Mouse (Mus musculus) forebrain, embryonic 12.5 days (tissue): ENCODE measurements at regions not wholly inside any gene's neighbourhood (a gene's known extent, or its start where the extent isn't known, plus 50 kb on each side); places are given as distances from the start of the nearest gene placed in this dataset.

ENCODE experiments used
- ATAC-seq: fragments of 200-750 bp; cut with Nextera tagmentation; 2 replicates; pipeline ENCODE4 v1.8.0; 2017; ENCODE audit warnings: moderate TSS enrichment; ENCODE audit not compliant: low FRiP score
- H3K27ac ChIP-seq: fragments of 300-500 bp; sonication (generic); 2 replicates; pipeline ENCODE4 v1.5.1; 2016; ENCODE audit warnings: mild to moderate bottlenecking
- H3K27me3 ChIP-seq: fragments of 300-500 bp; sonication (generic); 2 replicates; pipeline ENCODE4 v1.6.1; 2016; ENCODE audit warnings: mild to moderate bottlenecking
- H3K36me3 ChIP-seq: fragments of 300-500 bp; sonication (generic); replicated peaks from 2 replicates; pipeline ENCODE4 v1.6.1; 2016; ENCODE audit warnings: mild to moderate bottlenecking
- H3K4me1 ChIP-seq: fragments of 300-500 bp; sonication (generic); 2 replicates; pipeline ENCODE4 v1.6.1; 2016
- H3K4me2 ChIP-seq: fragments of 300-500 bp; sonication (generic); 2 replicates; pipeline ENCODE4 v1.6.1; 2016; ENCODE audit warnings: mild to moderate bottlenecking, moderate library complexity
- H3K4me3 ChIP-seq: fragments of 300-500 bp; sonication (generic); replicated peaks from 2 replicates; pipeline ENCODE4 v1.5.1; 2016; ENCODE audit warnings: mild to moderate bottlenecking
- H3K9ac ChIP-seq: fragments of 300-500 bp; sonication (generic); 2 replicates; pipeline ENCODE4 v1.6.1; 2016; ENCODE audit warnings: mild to moderate bottlenecking
- H3K9me3 ChIP-seq: fragments of 300-500 bp; sonication (generic); 2 replicates; pipeline ENCODE4 v1.6.1; 2016
- WGBS: fragments of 180-500 bp; shearing (Covaris S2); methylation state at CpG from one replicate; pipeline ENCODE4 v1.1.7; 2016; 5-methylcytosine and 5-hydroxymethylcytosine counted together

DNA sequence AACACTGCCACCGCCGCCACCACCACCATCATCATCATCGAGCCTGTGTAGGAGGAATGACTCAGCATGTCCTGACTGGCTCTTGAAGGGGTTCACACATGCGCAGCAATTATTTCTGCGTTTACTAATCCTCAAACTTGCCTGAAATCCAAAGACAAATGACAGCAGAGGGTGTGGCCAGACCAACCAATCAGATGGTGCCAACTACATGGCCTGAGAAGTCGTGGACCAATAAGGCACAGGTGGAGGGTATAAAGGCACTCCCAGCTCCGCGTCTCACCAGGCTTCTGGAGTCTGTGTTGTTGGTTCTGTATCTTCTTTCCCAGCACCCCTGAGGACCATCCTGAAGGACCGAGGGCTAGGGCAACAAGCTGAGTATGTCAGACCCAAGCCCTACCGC is 123.1 kb upstream of the Eomes start:
- Histone ChIP-seq H3K27me3 (no peaks in the 10 kb centered on the region), H3K4me2 (no peak overlapping the region), H3K9ac (no peak overlapping the region), H3K4me1 (no peaks in the 10 kb centered on the region), H3K36me3 (no peaks in the 10 kb centered on the region), H3K4me3 (no peak overlapping the region), H3K27ac (no peak overlapping the region), H3K9me3 (0 out of 2 replicates have a peak, but pooled peaks cover 6% of the 10 kb centered on the region)
- WGBS, result 93% methylated on average over 10 of the region's 10 CpGs
- no peak for ATAC-seq

DNA sequence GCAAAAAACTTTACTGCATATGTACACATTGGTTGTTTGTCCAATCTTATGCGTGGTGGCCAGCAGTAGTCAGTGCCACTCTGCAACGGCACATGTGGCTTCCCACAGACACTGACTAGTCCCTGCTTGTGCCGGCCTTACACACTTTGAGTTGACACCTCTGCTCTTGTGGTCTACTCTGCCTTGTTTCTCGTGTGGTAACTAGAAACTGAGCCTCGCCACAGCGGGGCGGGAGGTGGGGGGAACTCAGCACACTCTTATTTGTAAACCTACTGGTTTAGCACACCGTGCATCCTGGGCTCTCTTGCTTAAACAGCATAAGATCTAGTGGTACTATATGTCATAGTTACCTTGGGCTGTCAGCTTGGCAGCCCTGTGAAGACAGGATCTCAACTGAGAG is 120.6 kb upstream of the Eomes start:
- H3K4me3 ChIP-seq, result no peak overlapping the region
- no peaks in the 10 kb centered on the region for H3K9me3 ChIP-seq
- H3K9ac ChIP-seq, result no peak overlapping the region
- no peaks in the 10 kb centered on the region for H3K36me3 ChIP-seq
- no peaks in the 10 kb centered on the region for H3K4me1 ChIP-seq
- 90% methylated on average over 8 of the region's 8 CpGs for WGBS
- ATAC-seq, result no peak
- H3K27me3 ChIP-seq, result no peaks in the 10 kb centered on the region
- no peak overlapping the region for H3K27ac ChIP-seq
- H3K4me2 ChIP-seq, result no peak overlapping the region

DNA sequence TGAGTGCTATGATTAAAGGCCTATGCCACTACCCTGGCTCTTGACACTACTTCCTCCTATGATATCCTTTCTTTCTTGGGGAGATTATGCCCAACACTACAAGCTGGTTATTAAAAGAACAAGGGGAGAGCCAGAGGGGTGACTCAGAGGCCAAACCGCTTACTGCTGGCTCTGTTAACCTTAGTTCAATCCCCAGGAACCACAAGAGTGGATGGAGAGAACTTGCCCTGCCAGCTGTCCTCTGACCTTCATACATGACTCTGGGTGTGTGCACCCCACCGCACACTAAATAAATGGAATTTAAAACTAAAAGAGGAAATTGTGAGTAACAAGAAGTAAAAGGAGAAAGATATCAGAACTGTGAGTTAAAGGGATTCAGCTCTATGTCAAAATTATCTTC is 114.1 kb upstream of the Eomes start:
- Histone ChIP-seq H3K27me3 (no peaks in the 10 kb centered on the region), H3K9ac (no peak overlapping the region), H3K27ac (no peak overlapping the region), H3K4me2 (no peak overlapping the region), H3K36me3 (no peaks in the 10 kb centered on the region), H3K4me1 (no peaks in the 10 kb centered on the region), H3K9me3 (no peaks in the 10 kb centered on the region), H3K4me3 (no peak overlapping the region)
- ATAC-seq, result no peak
- WGBS, result 94% methylated on average over 2 of the region's 2 CpGs

DNA sequence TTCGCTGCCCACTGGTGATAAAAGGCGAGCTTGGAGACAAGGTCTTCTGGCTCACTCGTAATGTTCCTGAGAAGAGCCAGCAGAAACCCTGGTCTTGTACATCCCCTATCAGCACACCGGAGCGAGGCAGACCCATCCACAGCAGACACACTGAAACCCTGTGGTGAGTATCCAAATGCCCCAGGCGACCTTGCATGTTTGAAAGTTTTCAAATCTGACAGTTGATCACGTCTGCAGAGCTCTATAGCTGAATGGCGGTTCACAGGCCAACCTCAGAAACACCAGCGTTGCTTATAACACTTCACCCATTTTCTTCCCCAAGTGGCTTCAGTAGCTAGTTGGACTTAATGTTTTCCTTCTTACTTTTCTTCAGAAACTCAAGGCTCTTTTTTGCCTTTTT is 112.6 kb upstream of the Eomes start:
- Histone ChIP-seq H3K27ac (no peak overlapping the region), H3K9ac (no peak overlapping the region), H3K27me3 (no peaks in the 10 kb centered on the region), H3K4me2 (no peak overlapping the region), H3K9me3 (no peaks in the 10 kb centered on the region), H3K36me3 (no peaks in the 10 kb centered on the region), H3K4me1 (no peaks in the 10 kb centered on the region), H3K4me3 (no peak overlapping the region)
- ATAC-seq, result no peak
- 88% methylated on average over 9 of the region's 9 CpGs for WGBS

DNA sequence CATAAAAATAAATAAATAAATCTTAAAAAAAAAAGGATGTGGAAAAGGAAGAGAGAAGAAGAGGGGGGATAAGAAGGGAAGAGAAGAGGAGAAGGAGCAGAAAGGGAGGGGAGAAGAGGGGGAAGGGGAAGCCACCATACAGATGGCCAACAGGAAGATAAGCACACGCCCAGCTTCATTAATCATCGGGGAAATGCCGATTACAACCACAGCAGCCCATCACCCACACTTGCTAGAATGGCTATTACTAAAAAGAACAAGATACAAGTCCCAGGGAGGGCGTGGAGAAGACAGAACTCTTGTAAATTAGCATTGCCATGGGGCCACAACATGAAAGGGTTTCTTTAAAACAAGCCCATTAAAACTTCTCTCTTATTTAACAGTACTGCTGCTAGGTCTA is 110.7 kb upstream of the Eomes start:
- WGBS, result 88% methylated on average over 4 of the region's 4 CpGs
- no peak overlapping the region for H3K27ac ChIP-seq
- H3K27me3 ChIP-seq, result no peaks in the 10 kb centered on the region
- no peak for ATAC-seq
- H3K4me3 ChIP-seq, result no peak overlapping the region
- H3K9me3 ChIP-seq, result no peaks in the 10 kb centered on the region
- H3K4me2 ChIP-seq, result no peak overlapping the region
- H3K4me1 ChIP-seq, result no peaks in the 10 kb centered on the region
- no peak overlapping the region for H3K9ac ChIP-seq
- no peaks in the 10 kb centered on the region for H3K36me3 ChIP-seq

DNA sequence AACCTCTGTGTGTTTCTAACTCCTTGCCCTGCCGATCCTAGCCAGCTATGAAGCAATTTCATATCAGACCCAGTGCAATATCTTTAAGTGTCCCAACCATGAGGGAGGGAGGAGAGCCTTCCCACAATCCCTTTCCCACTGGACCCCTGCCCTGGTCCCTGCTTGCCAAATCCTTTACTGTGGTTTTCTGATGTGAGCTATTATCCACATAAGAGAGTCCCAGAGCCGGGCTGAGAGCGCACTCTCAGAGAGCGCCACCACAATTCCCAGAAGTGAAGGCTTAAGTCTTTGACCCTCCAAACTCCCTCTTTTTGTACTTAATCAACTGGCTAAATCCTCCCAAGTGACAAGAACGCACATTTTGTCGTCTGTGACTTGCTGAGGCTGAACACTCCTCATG is 107.4 kb upstream of the Eomes start:
- WGBS, result 67% methylated on average over 6 of the region's 6 CpGs
- no peaks in the 10 kb centered on the region for H3K27me3 ChIP-seq
- no peak overlapping the region for H3K27ac ChIP-seq
- no peaks in the 10 kb centered on the region for H3K9me3 ChIP-seq
- H3K36me3 ChIP-seq, result no peaks in the 10 kb centered on the region
- ATAC-seq, result no peak
- H3K4me3 ChIP-seq, result no peak overlapping the region
- H3K9ac ChIP-seq, result no peak overlapping the region
- no peaks in the 10 kb centered on the region for H3K4me1 ChIP-seq
- H3K4me2 ChIP-seq, result no peak overlapping the region

DNA sequence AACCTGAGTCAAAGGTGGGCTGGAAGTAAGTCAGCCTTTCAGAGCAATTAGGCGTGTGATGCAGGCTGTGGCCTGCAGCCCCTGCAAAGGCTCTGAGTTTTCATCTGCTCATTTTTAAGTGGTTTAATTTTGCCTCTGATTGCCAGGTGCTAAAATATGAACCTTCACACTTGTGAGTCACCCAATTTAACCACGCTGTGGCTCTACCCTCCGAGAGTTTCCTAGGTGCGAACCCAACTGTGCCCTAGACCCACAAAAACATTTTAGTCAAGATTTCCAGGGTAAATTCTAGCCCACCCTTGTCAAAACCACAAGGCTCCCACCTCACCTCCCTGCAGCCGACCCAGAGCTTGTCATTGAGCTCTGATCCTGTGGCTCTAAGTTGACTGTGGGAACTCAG is 103.3 kb upstream of the Eomes start:
- no peak overlapping the region for H3K4me2 ChIP-seq
- no peak for ATAC-seq
- no peaks in the 10 kb centered on the region for H3K27me3 ChIP-seq
- H3K4me1 ChIP-seq, result no peaks in the 10 kb centered on the region
- no peak overlapping the region for H3K27ac ChIP-seq
- no peaks in the 10 kb centered on the region for H3K9me3 ChIP-seq
- WGBS, result 87% methylated on average over 5 of the region's 5 CpGs
- no peaks in the 10 kb centered on the region for H3K36me3 ChIP-seq
- no peak overlapping the region for H3K9ac ChIP-seq
- H3K4me3 ChIP-seq, result no peak overlapping the region

DNA sequence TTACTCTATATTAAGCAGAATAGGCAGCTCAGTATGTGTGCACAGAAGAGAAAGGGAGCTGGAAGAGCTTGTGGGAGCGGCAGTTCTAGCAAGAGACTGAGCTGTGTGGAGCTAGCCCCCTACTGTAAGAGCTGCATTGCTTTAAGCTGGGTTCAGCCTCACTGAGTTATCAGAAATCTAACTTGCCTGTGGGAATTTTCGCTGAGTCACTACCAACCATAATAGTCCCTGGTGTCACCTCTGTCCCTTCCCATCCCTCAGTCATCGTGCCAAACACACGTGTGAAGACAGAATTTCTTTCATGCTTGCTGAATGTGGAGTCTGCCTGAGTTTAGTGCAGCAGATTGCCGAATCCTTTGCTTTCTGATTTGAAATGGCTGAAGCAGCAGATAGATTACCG is 99.0 kb upstream of the Eomes start:
- H3K4me1 ChIP-seq, result no peaks in the 10 kb centered on the region
- no peaks in the 10 kb centered on the region for H3K27me3 ChIP-seq
- no peaks in the 10 kb centered on the region for H3K9me3 ChIP-seq
- H3K4me3 ChIP-seq, result no peak overlapping the region
- no peaks in the 10 kb centered on the region for H3K36me3 ChIP-seq
- H3K27ac ChIP-seq, result no peak overlapping the region
- 32% methylated on average over 6 of the region's 6 CpGs for WGBS
- H3K4me2 ChIP-seq, result no peak overlapping the region
- H3K9ac ChIP-seq, result no peak overlapping the region
- no peak for ATAC-seq

DNA sequence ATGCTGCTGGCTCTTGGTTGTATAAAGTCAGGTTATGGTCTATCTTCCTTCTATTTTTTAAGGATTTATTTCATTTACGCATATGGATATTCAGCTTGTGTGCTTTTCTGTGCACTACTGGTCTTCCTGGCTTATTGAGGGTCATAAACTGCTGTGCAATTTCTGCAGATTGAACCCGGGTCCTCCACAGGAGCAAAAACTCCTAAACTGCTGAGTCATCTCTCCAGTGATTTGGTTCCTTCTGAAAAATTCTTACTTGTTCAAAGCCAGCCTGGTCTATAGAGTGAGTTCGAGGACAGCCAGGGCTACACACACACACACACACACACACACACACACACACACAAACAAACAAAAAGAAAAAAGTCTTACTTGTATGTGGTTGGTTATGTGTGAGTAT is 95.5 kb upstream of the Eomes start:
- no peak overlapping the region for H3K9ac ChIP-seq
- 92% methylated on average over 3 of the region's 3 CpGs for WGBS
- H3K4me1 ChIP-seq, result no peaks in the 10 kb centered on the region
- H3K4me2 ChIP-seq, result no peak overlapping the region
- no peak overlapping the region for H3K27ac ChIP-seq
- peaks cover 6% of the 10 kb centered on the region; the same call in 1 of the 2 replicates for H3K27me3 ChIP-seq
- no peak overlapping the region for H3K4me3 ChIP-seq
- ATAC-seq, result no peak
- no peaks in the 10 kb centered on the region for H3K9me3 ChIP-seq
- H3K36me3 ChIP-seq, result no peaks in the 10 kb centered on the region

DNA sequence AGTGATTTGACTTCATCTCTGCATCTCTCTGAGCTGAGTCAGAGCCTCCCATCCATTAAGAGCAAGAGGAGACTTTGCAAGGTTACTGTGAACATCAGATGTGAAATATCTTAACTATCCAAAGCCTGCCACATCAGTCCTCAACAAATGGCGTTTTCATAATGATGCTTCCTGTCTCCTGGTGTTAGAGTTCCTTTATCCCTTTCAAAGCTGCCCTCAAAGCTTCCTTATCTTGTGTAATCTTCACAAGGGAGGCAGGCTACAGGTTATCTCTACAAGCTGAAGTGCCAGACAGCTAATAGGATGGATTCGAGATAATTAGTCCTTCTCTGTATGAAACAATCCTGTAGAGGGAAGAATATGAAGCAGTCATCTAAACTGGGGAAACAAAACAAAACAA is 93.4 kb upstream of the Eomes start:
- Histone ChIP-seq H3K27ac (no peak overlapping the region), H3K4me1 (peaks cover 5% of the 10 kb centered on the region), H3K4me2 (no peak overlapping the region), H3K27me3 (peaks cover 24% of the 10 kb centered on the region), H3K9ac (no peak overlapping the region), H3K36me3 (no peaks in the 10 kb centered on the region), H3K9me3 (no peaks in the 10 kb centered on the region), H3K4me3 (no peak overlapping the region)
- ATAC-seq, result no peak
- WGBS, result 51% methylated on average over 2 of the region's 2 CpGs

DNA sequence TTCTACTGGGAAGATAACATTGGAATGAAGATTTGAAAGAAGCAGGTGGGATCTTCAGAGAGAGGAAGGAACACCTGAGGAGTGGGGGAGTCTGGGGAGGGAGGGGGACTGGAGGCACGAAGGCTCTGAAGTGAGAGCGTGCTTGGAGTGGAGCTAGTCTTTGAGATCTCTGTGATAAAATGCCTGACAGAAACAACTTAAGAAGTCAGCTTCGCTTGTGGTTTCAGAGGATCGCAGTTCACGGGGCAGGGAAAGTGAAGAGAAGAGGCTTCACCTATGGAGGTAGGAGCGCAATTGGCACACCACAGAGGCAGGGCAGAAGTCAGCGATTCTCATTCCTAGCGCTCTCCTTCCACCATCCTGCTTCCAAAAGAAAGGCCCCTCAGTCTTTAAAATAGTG is 90.4 kb upstream of the Eomes start:
- no peak for ATAC-seq
- no peaks in the 10 kb centered on the region for H3K9me3 ChIP-seq
- H3K27me3 ChIP-seq, result peaks cover 36% of the 10 kb centered on the region
- no peak overlapping the region for H3K4me3 ChIP-seq
- H3K9ac ChIP-seq, result no peak overlapping the region
- no peaks in the 10 kb centered on the region for H3K36me3 ChIP-seq
- WGBS, result 55% methylated on average over 8 of the region's 8 CpGs
- H3K27ac ChIP-seq, result no peak overlapping the region
- H3K4me2 ChIP-seq, result no peak overlapping the region
- H3K4me1 ChIP-seq, result peaks cover 10% of the 10 kb centered on the region

DNA sequence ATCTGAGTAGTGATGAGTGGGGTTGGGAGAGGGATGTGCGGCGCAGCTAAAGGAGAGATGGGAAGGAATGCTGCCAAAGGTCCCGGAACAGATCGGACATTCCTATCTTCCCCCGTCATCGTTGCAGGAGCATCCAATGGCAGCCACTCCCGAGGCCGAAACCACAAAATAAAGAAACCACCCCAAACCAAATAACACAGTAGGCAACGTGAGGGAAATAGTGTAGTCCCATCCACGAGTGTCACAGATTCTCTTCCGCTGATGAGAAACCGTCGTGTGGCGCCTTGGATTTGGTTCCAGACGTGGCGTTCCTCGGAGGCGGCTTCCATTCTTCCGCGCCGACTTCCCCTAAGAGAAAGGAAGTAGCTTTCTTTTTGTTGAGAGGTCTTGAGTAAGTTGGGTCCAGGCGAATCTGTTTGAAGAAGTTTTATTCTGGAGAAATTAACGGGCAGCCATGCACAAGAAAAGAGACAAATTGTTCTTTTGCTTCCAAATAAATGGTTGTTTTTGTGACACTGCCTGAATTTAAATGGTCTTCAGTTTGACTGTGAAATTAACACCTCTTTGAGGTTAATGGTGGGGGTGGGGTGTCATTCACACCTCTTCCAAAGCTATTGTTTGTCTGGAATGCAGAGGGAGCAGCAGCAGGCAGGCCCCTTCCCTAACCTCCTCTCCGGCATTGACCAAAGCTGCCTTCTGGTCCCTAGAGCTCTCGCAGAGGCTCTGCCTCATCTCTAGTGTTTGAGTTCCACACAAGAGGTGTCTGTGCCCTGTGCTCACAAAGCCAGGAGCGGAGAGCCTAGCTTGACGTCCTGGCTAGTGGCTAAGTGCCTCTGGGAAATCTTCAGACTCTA is 88.3 kb upstream of the Eomes start:
- no peak overlapping the region for H3K9ac ChIP-seq
- H3K9me3 ChIP-seq, result no peaks in the 10 kb centered on the region

DNA sequence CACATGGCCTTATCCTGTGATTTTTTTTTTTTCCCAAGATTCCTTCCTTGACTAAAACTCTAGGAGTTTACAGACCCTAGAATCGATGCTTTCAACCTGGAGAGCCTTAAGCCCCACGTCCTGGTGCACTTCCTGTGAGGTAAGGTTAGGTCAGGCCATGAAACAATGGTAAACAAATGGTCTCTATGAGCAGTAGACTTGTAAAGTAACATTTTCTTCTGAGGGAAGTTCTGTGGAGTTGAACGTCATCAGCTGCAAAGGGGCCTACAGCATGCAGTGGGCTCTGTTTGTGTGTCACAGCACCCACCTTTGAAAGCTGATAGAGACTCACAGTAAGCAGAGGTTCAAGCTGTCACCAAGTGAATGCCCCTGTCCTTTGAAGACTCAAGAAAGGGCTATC is 87.3 kb upstream of the Eomes start:
- H3K36me3 ChIP-seq, result no peaks in the 10 kb centered on the region
- WGBS, result 60% methylated on average over 3 of the region's 3 CpGs
- H3K4me3 ChIP-seq, result no peak overlapping the region
- no peak for ATAC-seq
- H3K9ac ChIP-seq, result no peak overlapping the region
- peaks cover 33% of the 10 kb centered on the region for H3K27me3 ChIP-seq
- H3K4me1 ChIP-seq, result peaks cover 10% of the 10 kb centered on the region
- H3K9me3 ChIP-seq, result no peaks in the 10 kb centered on the region
- H3K4me2 ChIP-seq, result no peak overlapping the region
- H3K27ac ChIP-seq, result no peak overlapping the region

More for the DNA sequence above, 88.3 kb upstream of the Eomes start:
- Histone ChIP-seq H3K27ac (no peak overlapping the region), H3K36me3 (no peaks in the 10 kb centered on the region), H3K4me3 (peak overlapping the region; percentile 26), H3K4me2 (peak overlapping the region; percentile 49), H3K4me1 (peaks cover 10% of the 10 kb centered on the region), H3K27me3 (peaks cover 36% of the 10 kb centered on the region)
- ATAC-seq, result no peak
- 4% methylated on average over 27 of the region's 27 CpGs for WGBS
